Mouse (Mus musculus) thymus, adult 2 months (tissue): ENCODE data around the gene Nrarp. TPM values are rescaled to one million over a fixed set of nuclear protein-coding genes. Genes with fewer than 3 reads are reported as not detected.

Experiments used
- DNase-seq: peaks from one replicate; pipeline ENCODE4 v3.0.0; 2021
- H3K27ac ChIP-seq: fragments of 200-500 bp; 2 replicates; pipeline ENCODE4 v1.5.1; 2012; ENCODE audit warnings: low read length, control low read depth; ENCODE audit not compliant: control insufficient read depth, insufficient read depth
- H3K27me3 ChIP-seq: fragments of 200-500 bp; 2 replicates; pipeline ENCODE4 v1.6.1; 2012; ENCODE audit warnings: mild to moderate bottlenecking, low read length, moderate library complexity, mixed read lengths; ENCODE audit not compliant: control insufficient read depth, insufficient read depth
- H3K36me3 ChIP-seq: fragments of 200-500 bp; 2 replicates; pipeline ENCODE4 v1.6.1; 2012; ENCODE audit warnings: mild to moderate bottlenecking, low read length, moderate library complexity; ENCODE audit not compliant: control insufficient read depth, insufficient read depth
- H3K4me1 ChIP-seq: fragments of 200-500 bp; replicated peaks from 2 replicates; pipeline ENCODE4 v1.6.1; 2012; ENCODE audit warnings: low read length; ENCODE audit not compliant: control insufficient read depth, insufficient read depth
- H3K4me3 ChIP-seq: fragments of 200-500 bp; 2 replicates; pipeline ENCODE4 v1.5.1; 2012; ENCODE audit warnings: mild to moderate bottlenecking, low read length, control low read depth, moderate library complexity; ENCODE audit not compliant: control insufficient read depth, insufficient read depth
- CTCF ChIP-seq: fragments of 200-500 bp; IDR thresholded peaks from 2 replicates; pipeline ENCODE4 v1.5.1; 2012; ENCODE audit warnings: mild to moderate bottlenecking, control low read depth, low read length, moderate library complexity, borderline replicate concordance; ENCODE audit not compliant: control insufficient read depth, poor library complexity, insufficient read depth; ENCODE audit errors: extremely low read depth
- POLR2A ChIP-seq: fragments of 200-500 bp; IDR thresholded peaks from 2 replicates; pipeline ENCODE4 v1.6.1; 2012; ENCODE audit warnings: mild to moderate bottlenecking, low read length, control low read depth, moderate library complexity; ENCODE audit not compliant: control insufficient read depth, poor library complexity, insufficient read depth; ENCODE audit errors: extremely low read depth
- WGBS: fragments of 180-500 bp; shearing (Covaris S2); methylation state at CpG from one replicate; pipeline ENCODE4 v1.1.7; 2018; 5-methylcytosine and 5-hydroxymethylcytosine counted together
- polyA plus RNA-seq: library from polyadenylated mRNA; depleted of rRNA; stranded (reverse); fragments of >200 nt; gene quantifications from 2 replicates; pipeline ENCODE4 v1.2.3, GENCODE M21; 2012

Nrarp gene
- polyA plus RNA-seq, 1 experiment, result 13.7 TPM

GRCm38 (mm10) chr2:25217666-25218065 lies 37.1 kb downstream of the Nrarp start:
- Histone ChIP-seq H3K4me1 (no peaks in the 10 kb centered on the region), H3K4me3 (no peak overlapping the region), H3K27ac (no peak overlapping the region), H3K36me3 (0 out of 2 replicates have a peak, but pooled peaks cover 3% of the 10 kb centered on the region), H3K27me3 (no peaks in the 10 kb centered on the region)
- no peak for DNase-seq
- WGBS, result 82% methylated on average over 2 of the region's 2 CpGs
- no peak for TF ChIP-seq POLR2A
- TF ChIP-seq CTCF, result no peak

- Histone ChIP-seq H3K4me1 (peaks cover 4% of the 10 kb centered on the region), H3K27me3 (no peaks in the 10 kb centered on the region), H3K27ac (no peak within 1 kb of the TSS), H3K36me3 (0 out of 2 replicates have a peak, but pooled peaks cover 3% of the 10 kb centered on the region), H3K4me3 (no peak within 1 kb of the TSS)
- TF ChIP-seq CTCF (no peak), POLR2A (no peak)
- DNase-seq, result no peak
Measured at GRCm38 (mm10) chr2:25218445-25218844, 37.9 kb downstream of the Nrarp start, which contains the start of gene Fam166a. Gene Fam166a (plus strand): TSS chr2:25218745.

GRCm38 (mm10) chr2:25221331-25221772 lies 40.8 kb downstream of the Nrarp start:
- no peak for DNase-seq
- no peak overlapping the region for H3K4me3 ChIP-seq
- peaks cover 9% of the 10 kb centered on the region for H3K4me1 ChIP-seq
- TF ChIP-seq POLR2A, result no peak
- TF ChIP-seq CTCF, result no peak
- H3K27me3 ChIP-seq, result no peaks in the 10 kb centered on the region
- H3K36me3 ChIP-seq, result 0 out of 2 replicates have a peak, but pooled peaks cover 3% of the 10 kb centered on the region
- no peak overlapping the region for H3K27ac ChIP-seq
- 92% methylated on average over 5 of the region's 5 CpGs for WGBS

- WGBS, result 1% methylated on average over 53 of the region's 53 CpGs
- Histone ChIP-seq H3K27me3 (no peaks in the 10 kb centered on the region), H3K36me3 (0 out of 2 replicates have a peak, but pooled peaks cover 3% of the 10 kb centered on the region), H3K4me3 (peak overlapping the region; percentile 64), H3K4me1 (peaks cover 11% of the 10 kb centered on the region), H3K27ac (peak overlapping the region; percentile 68)
- DNase-seq, result peak; percentile 82
- TF ChIP-seq CTCF, result no peak
- no peak for TF ChIP-seq POLR2A
Measured at GRCm38 (mm10) chr2:25223681-25224491, 43.3 kb downstream of the Nrarp start.

- Histone ChIP-seq H3K4me1 (peaks cover 14% of the 10 kb centered on the region), H3K27me3 (no peaks in the 10 kb centered on the region), H3K36me3 (0 out of 2 replicates have a peak, but pooled peaks cover 3% of the 10 kb centered on the region), H3K27ac (peak within 1 kb of the TSS; percentile 84), H3K4me3 (peak within 1 kb of the TSS; percentile 64)
- WGBS, result 1% methylated on average over 17 of the region's 17 CpGs
- TF ChIP-seq POLR2A, result peak; percentile 97
- no peak for TF ChIP-seq CTCF
- no peak for DNase-seq
Measured at GRCm38 (mm10) chr2:25224492-25224765, 43.9 kb downstream of the Nrarp start, which contains the start of gene Tubb4b. Gene Tubb4b (minus strand): TSS chr2:25224702.

GRCm38 (mm10) chr2:25224766-25225752 lies 44.5 kb downstream of the Nrarp start:
- WGBS, result 2% methylated on average over 41 of the region's 41 CpGs
- peak overlapping the region; percentile 84 for H3K27ac ChIP-seq
- TF ChIP-seq POLR2A, result 0 out of 2 replicates have a peak, but pooled peaks have one; percentile 75
- no peak for TF ChIP-seq CTCF
- H3K36me3 ChIP-seq, result 0 out of 2 replicates have a peak, but pooled peaks cover 3% of the 10 kb centered on the region
- H3K4me1 ChIP-seq, result peaks cover 14% of the 10 kb centered on the region
- H3K4me3 ChIP-seq, result peak overlapping the region; percentile 54
- peak; percentile 97 for DNase-seq
- no peaks in the 10 kb centered on the region for H3K27me3 ChIP-seq
